Mouse (Mus musculus): ENCODE results near the gene Thap2. TPM values are rescaled to one million over a fixed set of nuclear protein-coding genes. Genes with fewer than 3 reads are reported as not detected.

The Thap2 gene
- polyA plus RNA-seq, 1 experiment from 2014 or later = 5.0 TPM

GRCm38 (mm10) chr10:115358216-115358919, 25.9 kb downstream of the Thap2 start:
- H3K4me3 ChIP-seq (ENCODE audit: low read depth, low read length) = no peak overlapping the region
- no peak for DNase-seq
- WGBS (ENCODE audit: insufficient replicate concordance) = 88% methylated on average over 17 of the region's 17 CpGs

DNA sequence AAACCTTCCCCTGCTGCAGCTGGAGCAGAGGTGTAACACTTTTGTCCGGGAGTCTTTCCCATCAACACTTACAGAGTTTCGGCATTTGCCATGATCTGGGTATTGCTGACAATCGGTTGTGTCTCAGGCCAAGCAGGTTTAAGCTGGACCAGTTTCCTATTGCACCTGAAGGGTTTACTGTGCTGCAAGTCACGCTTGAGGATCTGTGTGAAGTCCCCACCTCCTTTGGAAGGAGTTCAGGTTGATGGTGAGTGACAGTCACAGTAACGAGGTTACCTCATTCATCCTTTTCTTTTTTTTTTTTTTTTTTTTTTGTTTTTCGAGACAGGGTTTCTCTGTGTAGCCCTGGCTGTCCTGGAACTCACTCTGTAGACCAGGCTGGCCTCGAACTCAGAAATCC, 28.1 kb downstream of the Thap2 start:
- Histone ChIP-seq H3K4me1 (ENCODE audit: insufficient read depth) (peaks cover under 1% of the 10 kb centered on the region; the same call in 1 of the 2 replicates), H3K27ac (ENCODE audit: low read depth) (no peak overlapping the region), H3K9me3 (ENCODE audit: low read length) (no peaks in the 10 kb centered on the region), H3K36me3 (replicated peaks; ENCODE audit: insufficient read depth, low read length) (no peaks in the 10 kb centered on the region; the same call in none of the 2 replicates), H3K27me3 (ENCODE audit: insufficient read depth, low read length) (no peaks in the 10 kb centered on the region), H3K9ac (replicated peaks) (no peak overlapping the region), H3K4me3 (ENCODE audit: low read depth, low read length) (no peak overlapping the region), H3K4me2 (ENCODE audit: low read depth, low read length) (no peak overlapping the region)
- ATAC-seq = no peak
- DNase-seq = no peak
- TF ChIP-seq CTCF (IDR thresholded peaks at IDR 0.05; ENCODE audit: low read depth) (no peak), EP300 (IDR thresholded peaks at IDR 0.05; ENCODE audit: low read depth) (no peak)
- 88% methylated on average over 6 of the region's 7 CpGs for WGBS (ENCODE audit: insufficient replicate concordance)

More at GRCm38 (mm10) chr10:115358216-115358919, 25.9 kb downstream of the Thap2 start:
- Histone ChIP-seq H3K27me3 (ENCODE audit: insufficient read depth, low read length) (no peaks in the 10 kb centered on the region), H3K4me1 (ENCODE audit: insufficient read depth) (peaks cover 15% of the 10 kb centered on the region), H3K27ac (ENCODE audit: low read depth) (no peak overlapping the region), H3K9ac (replicated peaks) (no peak overlapping the region), H3K9me3 (ENCODE audit: low read length) (no peaks in the 10 kb centered on the region), H3K36me3 (replicated peaks; ENCODE audit: insufficient read depth, low read length) (no peaks in the 10 kb centered on the region; the same call in none of the 2 replicates), H3K4me2 (ENCODE audit: low read depth, low read length) (no peak overlapping the region)
- no peak for ATAC-seq
- TF ChIP-seq CTCF (IDR thresholded peaks at IDR 0.05; ENCODE audit: low read depth) = no peak
- no peak for TF ChIP-seq EP300 (IDR thresholded peaks at IDR 0.05; ENCODE audit: low read depth)

DNA sequence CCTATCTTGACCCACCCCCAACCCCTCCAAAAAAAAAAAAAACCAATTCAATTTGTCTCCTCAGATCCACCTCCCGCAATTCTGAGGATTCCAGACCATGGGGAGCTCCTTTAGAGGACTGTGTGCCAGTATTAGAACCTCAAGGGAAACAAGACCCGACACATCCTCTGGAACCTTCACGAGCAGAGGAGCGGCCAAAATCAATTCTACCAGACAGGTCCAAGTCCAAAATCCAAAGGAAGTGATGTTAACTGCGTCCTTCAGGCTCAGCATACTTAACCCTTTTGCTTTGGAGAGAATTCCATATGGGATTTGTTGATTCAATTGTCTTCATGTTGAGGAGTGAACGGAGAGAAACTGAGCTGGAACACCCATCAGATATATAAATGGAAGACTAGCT, 29.2 kb downstream of the Thap2 start:
- H3K27me3 ChIP-seq (ENCODE audit: insufficient read depth, low read length) = no peaks in the 10 kb centered on the region
- no peak overlapping the region for H3K9ac ChIP-seq (replicated peaks)
- WGBS (ENCODE audit: insufficient replicate concordance) = 70% methylated on average over 6 of the region's 6 CpGs
- TF ChIP-seq EP300 (IDR thresholded peaks at IDR 0.05; ENCODE audit: low read depth) (no peak), CTCF (IDR thresholded peaks at IDR 0.05; ENCODE audit: low read depth) (no peak)
- no peaks in the 10 kb centered on the region for H3K4me1 ChIP-seq (ENCODE audit: insufficient read depth)
- H3K4me2 ChIP-seq (ENCODE audit: low read depth, low read length) = no peak overlapping the region
- DNase-seq = no peak
- ATAC-seq = no peak
- H3K36me3 ChIP-seq (replicated peaks; ENCODE audit: insufficient read depth, low read length) = no peaks in the 10 kb centered on the region; the same call in none of the 2 replicates
- no peaks in the 10 kb centered on the region for H3K9me3 ChIP-seq (ENCODE audit: low read length)
- no peak overlapping the region for H3K4me3 ChIP-seq (ENCODE audit: low read depth, low read length)
- H3K27ac ChIP-seq (ENCODE audit: low read depth) = no peak overlapping the region

DNA sequence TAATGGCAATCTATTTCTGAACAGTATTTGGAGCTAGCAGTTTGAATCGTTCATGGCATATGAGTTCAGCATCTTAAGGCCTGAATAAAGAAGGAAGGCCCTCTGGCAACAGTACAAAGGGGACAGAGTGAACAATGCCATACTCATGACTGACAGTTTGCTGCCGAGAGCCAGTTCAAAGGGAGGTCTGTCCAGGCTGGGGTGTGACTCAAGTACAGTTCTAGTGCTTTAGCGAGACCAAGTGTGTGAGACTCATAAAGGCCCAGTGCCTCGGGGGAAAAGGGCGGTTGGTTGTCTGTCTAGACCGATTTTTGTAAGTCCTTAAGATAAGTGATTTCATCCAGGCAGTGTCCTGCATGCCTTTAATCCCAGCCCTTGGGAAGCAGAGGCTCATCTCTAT, 29.7 kb downstream of the Thap2 start:
- WGBS (ENCODE audit: insufficient replicate concordance) = 80% methylated on average over 6 of the region's 6 CpGs
- H3K9me3 ChIP-seq (ENCODE audit: low read length) = no peaks in the 10 kb centered on the region
- TF ChIP-seq CTCF (IDR thresholded peaks at IDR 0.05; ENCODE audit: low read depth) = no peak
- no peak for TF ChIP-seq EP300 (IDR thresholded peaks at IDR 0.05; ENCODE audit: low read depth)
- no peak overlapping the region for H3K4me3 ChIP-seq (ENCODE audit: low read depth, low read length)
- ATAC-seq (no peak), DNase-seq (no peak)
- H3K36me3 ChIP-seq (replicated peaks; ENCODE audit: insufficient read depth, low read length) = no peaks in the 10 kb centered on the region; the same call in none of the 2 replicates
- H3K4me1 ChIP-seq (ENCODE audit: insufficient read depth) = no peaks in the 10 kb centered on the region
- no peaks in the 10 kb centered on the region for H3K27me3 ChIP-seq (ENCODE audit: insufficient read depth, low read length)
- no peak overlapping the region for H3K4me2 ChIP-seq (ENCODE audit: low read depth, low read length)
- H3K27ac ChIP-seq (ENCODE audit: low read depth) = no peak overlapping the region
- no peak overlapping the region for H3K9ac ChIP-seq (replicated peaks)

- no peaks in the 10 kb centered on the region for H3K36me3 ChIP-seq (replicated peaks; ENCODE audit: insufficient read depth, low read length)
- no peak overlapping the region for H3K27ac ChIP-seq (ENCODE audit: low read depth)
- no peaks in the 10 kb centered on the region for H3K9me3 ChIP-seq (ENCODE audit: low read length)
- DNase-seq = no peak
- 79% methylated on average over 2 of the region's 2 CpGs for WGBS (ENCODE audit: insufficient replicate concordance)
- TF ChIP-seq CTCF (IDR thresholded peaks at IDR 0.05; ENCODE audit: low read depth) = no peak
- no peak for TF ChIP-seq EP300 (IDR thresholded peaks at IDR 0.05; ENCODE audit: low read depth)
- no peaks in the 10 kb centered on the region for H3K4me1 ChIP-seq (ENCODE audit: insufficient read depth)
- H3K4me2 ChIP-seq (ENCODE audit: low read depth, low read length) = no peak overlapping the region
- ATAC-seq = peak; percentile 64
- H3K9ac ChIP-seq (replicated peaks) = no peak overlapping the region
- no peak overlapping the region for H3K4me3 ChIP-seq (ENCODE audit: low read depth, low read length)
- H3K27me3 ChIP-seq (ENCODE audit: insufficient read depth, low read length) = no peaks in the 10 kb centered on the region
Observed at GRCm38 (mm10) chr10:115350810-115351397, 33.3 kb downstream of the Thap2 start.

GRCm38 (mm10) chr10:115349509-115349908, 34.7 kb downstream of the Thap2 start:
- H3K4me2 ChIP-seq (ENCODE audit: low read depth, low read length) = no peak overlapping the region
- H3K27me3 ChIP-seq (ENCODE audit: insufficient read depth, low read length) = no peaks in the 10 kb centered on the region
- no peak for TF ChIP-seq EP300 (IDR thresholded peaks at IDR 0.05; ENCODE audit: low read depth)
- TF ChIP-seq CTCF (IDR thresholded peaks at IDR 0.05; ENCODE audit: low read depth) = no peak
- H3K4me1 ChIP-seq (ENCODE audit: insufficient read depth) = no peaks in the 10 kb centered on the region
- no peak overlapping the region for H3K9ac ChIP-seq (replicated peaks)
- no peak for DNase-seq
- no peak overlapping the region for H3K27ac ChIP-seq (ENCODE audit: low read depth)
- ATAC-seq = no peak
- no peak overlapping the region for H3K4me3 ChIP-seq (ENCODE audit: low read depth, low read length)
- 77% methylated on average over 7 of the region's 7 CpGs for whole genome bisulfite sequencing (ENCODE audit: insufficient replicate concordance)
- H3K36me3 ChIP-seq (replicated peaks; ENCODE audit: insufficient read depth, low read length) = 0 out of 2 replicates have a peak, but pooled peaks cover 2% of the 10 kb centered on the region
- H3K9me3 ChIP-seq (ENCODE audit: low read length) = no peaks in the 10 kb centered on the region
